Mouse (Mus musculus): ENCODE data around the gene Zscan20.

Zscan20 gene

GRCm38 (mm10) chr4:128609925-128610402, at the start of gene Zscan20:
TSS of gene Zscan20 (minus strand) at chr4:128610098.
- peak; percentile 77 for DNase-seq (ENCODE audit: low spot score)

- DNase-seq (ENCODE audit: low spot score) = no peak
Observed at GRCm38 (mm10) chr4:128655446-128655845, 45.5 kb upstream of the Zscan20 start.

GRCm38 (mm10) chr4:128654505-128655381, 44.8 kb upstream of the Zscan20 start, which contains the start of gene Phc2:
TSS of gene Phc2 (plus strand) at chr4:128654702.
- peak; percentile 65 for DNase-seq (ENCODE audit: low spot score)

GRCm38 (mm10) chr4:128652584-128653298, 42.8 kb upstream of the Zscan20 start:
- DNase-seq (ENCODE audit: low spot score) = no peak

- DNase-seq (ENCODE audit: low spot score) = no peak
Observed at GRCm38 (mm10) chr4:128651530-128651929, 41.6 kb upstream of the Zscan20 start.

GRCm38 (mm10) chr4:128648567-128649255, 38.8 kb upstream of the Zscan20 start:
- no peak for DNase-seq (ENCODE audit: low spot score)

- DNase-seq (ENCODE audit: low spot score) = no peak
Observed at GRCm38 (mm10) chr4:128646762-128647161, 36.9 kb upstream of the Zscan20 start.

- no peak for DNase-seq (ENCODE audit: low spot score)
Observed at GRCm38 (mm10) chr4:128645896-128646295, 36.0 kb upstream of the Zscan20 start.

- DNase-seq (ENCODE audit: low spot score) = no peak
Observed at GRCm38 (mm10) chr4:128641766-128642717, 32.1 kb upstream of the Zscan20 start.

- no peak for DNase-seq (ENCODE audit: low spot score)
Observed at GRCm38 (mm10) chr4:128638265-128638923, 28.5 kb upstream of the Zscan20 start.

- DNase-seq (ENCODE audit: low spot score) = no peak
Observed at GRCm38 (mm10) chr4:128637250-128637649, 27.4 kb upstream of the Zscan20 start.

- DNase-seq (ENCODE audit: low spot score) = no peak
Observed at GRCm38 (mm10) chr4:128635894-128636585, 26.1 kb upstream of the Zscan20 start.

GRCm38 (mm10) chr4:128635451-128635850, 25.6 kb upstream of the Zscan20 start:
- DNase-seq (ENCODE audit: low spot score) = no peak

- no peak for DNase-seq (ENCODE audit: low spot score)
Observed at GRCm38 (mm10) chr4:128621109-128621508, 11.2 kb upstream of the Zscan20 start.

- DNase-seq (ENCODE audit: low spot score) = no peak
Observed at GRCm38 (mm10) chr4:128620572-128620971, 10.7 kb upstream of the Zscan20 start.

GRCm38 (mm10) chr4:128618963-128619362, 9.1 kb upstream of the Zscan20 start:
- no peak for DNase-seq (ENCODE audit: low spot score)

GRCm38 (mm10) chr4:128618246-128618911, 8.5 kb upstream of the Zscan20 start, which contains the start of gene Tlr12:
TSS of gene Tlr12 (minus strand) at chr4:128618619.
- no peak for DNase-seq (ENCODE audit: low spot score)

GRCm38 (mm10) chr4:128617363-128618120, 7.6 kb upstream of the Zscan20 start:
- no peak for DNase-seq (ENCODE audit: low spot score)

GRCm38 (mm10) chr4:128615761-128616160, 5.9 kb upstream of the Zscan20 start:
- DNase-seq (ENCODE audit: low spot score) = no peak

Measured in urinary bladder, postnatal 10 days (tissue).